Mouse (Mus musculus) stomach, embryonic 15.5 days (tissue): Measurements from ENCODE around the gene Rsu1. TPM values are rescaled to one million over a fixed set of nuclear protein-coding genes. Genes with fewer than 3 reads are reported as not detected.

ENCODE experiments used
- ATAC-seq: fragments of 200-750 bp; cut with Nextera tagmentation; 2 replicates; pipeline ENCODE4 v1.8.0; 2017; ENCODE audit warnings: low read depth, moderate number of reproducible peaks, moderate TSS enrichment; ENCODE audit not compliant: insufficient read depth, low FRiP score
- H3K27ac ChIP-seq: fragments of 300-500 bp; sonication (generic); 2 replicates; pipeline ENCODE4 v1.5.1; 2015; ENCODE audit warnings: mild to moderate bottlenecking, inconsistent platforms
- H3K27me3 ChIP-seq: fragments of 300-500 bp; sonication (generic); replicated peaks from 2 replicates; pipeline ENCODE4 v1.6.1; 2015; ENCODE audit warnings: inconsistent platforms
- H3K36me3 ChIP-seq: fragments of 300-500 bp; sonication (generic); 2 replicates; pipeline ENCODE4 v1.6.1; 2015; ENCODE audit warnings: inconsistent platforms
- H3K4me1 ChIP-seq: fragments of 300-500 bp; sonication (generic); 2 replicates; pipeline ENCODE4 v1.6.1; 2015; ENCODE audit warnings: inconsistent platforms
- H3K4me2 ChIP-seq: fragments of 300-500 bp; sonication (generic); 2 replicates; pipeline ENCODE4 v1.6.1; 2015; ENCODE audit warnings: mild to moderate bottlenecking, inconsistent platforms
- H3K4me3 ChIP-seq: fragments of 300-500 bp; sonication (generic); replicated peaks from 2 replicates; pipeline ENCODE4 v1.5.1; 2015; ENCODE audit warnings: inconsistent platforms
- H3K9ac ChIP-seq: fragments of 300-500 bp; sonication (generic); 2 replicates; pipeline ENCODE4 v1.6.1; 2015; ENCODE audit warnings: inconsistent platforms
- H3K9me3 ChIP-seq: fragments of 300-500 bp; sonication (generic); 2 replicates; pipeline ENCODE4 v1.6.1; 2016; ENCODE audit warnings: inconsistent platforms
- WGBS: fragments of 180-500 bp; shearing (Covaris S2); methylation state at CpG from one replicate; pipeline ENCODE4 v1.1.7; 2015; 5-methylcytosine and 5-hydroxymethylcytosine counted together
- polyA plus RNA-seq: library from polyadenylated mRNA; unstranded; fragments of >200 nt; fragmentation: Nextera tagmentation; extraction: Ambion mirVana; gene quantifications from 2 replicates; pipeline ENCODE4 v1.2.1, GENCODE M21; 2015

The Rsu1 gene
- polyA plus RNA-seq, 1 experiment from 2014 or later = 143 TPM

DNA sequence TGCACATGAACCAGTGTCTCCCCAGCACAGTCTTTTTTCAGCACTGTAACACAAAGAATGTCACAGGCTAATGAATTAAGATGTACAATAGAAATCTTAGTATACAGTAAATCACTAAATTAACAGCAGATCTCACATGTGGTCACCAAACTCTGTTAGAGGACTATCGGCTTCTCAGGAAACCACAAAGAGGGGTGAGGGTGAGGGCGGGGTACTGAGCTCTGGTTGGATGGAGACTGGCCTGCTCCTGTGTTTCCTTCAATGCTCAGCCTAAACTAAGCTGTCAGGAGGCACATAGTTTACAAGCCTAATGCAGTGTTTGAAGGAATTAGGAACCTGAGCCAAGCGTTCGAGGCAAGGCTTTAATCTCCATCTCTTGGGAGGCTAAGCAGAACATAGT is 8.1 kb downstream of the Rsu1 start:
- Histone ChIP-seq H3K27ac (no peak overlapping the region), H3K9me3 (no peaks in the 10 kb centered on the region), H3K9ac (no peak overlapping the region), H3K4me3 (no peak overlapping the region), H3K36me3 (no peaks in the 10 kb centered on the region), H3K4me1 (no peaks in the 10 kb centered on the region), H3K4me2 (no peak overlapping the region), H3K27me3 (no peaks in the 10 kb centered on the region)
- ATAC-seq = no peak
- WGBS = 65% methylated on average over 4 of the region's 4 CpGs

GRCm38 (mm10) chr2:13258606-13259005 is 12.6 kb downstream of the Rsu1 start:
- H3K27ac ChIP-seq = no peak overlapping the region
- no peaks in the 10 kb centered on the region for H3K27me3 ChIP-seq
- ATAC-seq = no peak
- H3K4me3 ChIP-seq = no peak overlapping the region
- no peak overlapping the region for H3K4me2 ChIP-seq
- WGBS = 69% methylated on average over 2 of the region's 2 CpGs
- no peaks in the 10 kb centered on the region for H3K9me3 ChIP-seq
- no peaks in the 10 kb centered on the region for H3K4me1 ChIP-seq
- peaks cover 8% of the 10 kb centered on the region; the same call in 1 of the 2 replicates for H3K36me3 ChIP-seq
- H3K9ac ChIP-seq = no peak overlapping the region

DNA sequence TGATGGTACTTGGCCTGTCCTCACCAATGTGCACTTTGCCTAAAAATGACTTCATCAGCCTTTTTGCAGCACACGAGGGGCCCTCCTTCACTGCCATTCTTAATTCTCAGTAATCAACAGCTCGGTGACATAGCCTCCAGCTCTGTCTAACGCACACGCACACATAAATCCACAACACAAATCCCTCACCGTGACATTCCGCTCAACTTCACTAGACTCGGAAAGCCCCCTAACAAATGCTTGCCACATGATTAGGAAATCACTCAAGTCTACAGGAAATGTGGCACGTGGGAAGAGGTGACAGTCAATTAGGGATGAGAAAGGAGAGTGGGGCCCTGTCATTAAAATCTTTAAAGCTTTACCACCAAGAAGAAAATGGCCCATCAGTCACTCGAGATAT is 30.5 kb downstream of the Rsu1 start:
- ATAC-seq = no peak
- no peak overlapping the region for H3K4me2 ChIP-seq

GRCm38 (mm10) chr2:13237140-13237901 is 33.9 kb downstream of the Rsu1 start:
- H3K9me3 ChIP-seq = no peaks in the 10 kb centered on the region
- no peak for ATAC-seq
- no peak overlapping the region for H3K9ac ChIP-seq
- no peaks in the 10 kb centered on the region for H3K27me3 ChIP-seq
- H3K36me3 ChIP-seq = no peaks in the 10 kb centered on the region
- H3K4me3 ChIP-seq = no peak overlapping the region
- 62% methylated on average over 8 of the region's 8 CpGs for WGBS
- no peaks in the 10 kb centered on the region for H3K4me1 ChIP-seq
- no peak overlapping the region for H3K4me2 ChIP-seq
- H3K27ac ChIP-seq = no peak overlapping the region

More for the DNA sequence above, 30.5 kb downstream of the Rsu1 start:
- no peaks in the 10 kb centered on the region for H3K9me3 ChIP-seq
- no peak overlapping the region for H3K4me3 ChIP-seq
- no peaks in the 10 kb centered on the region for H3K36me3 ChIP-seq
- no peaks in the 10 kb centered on the region for H3K4me1 ChIP-seq
- no peak overlapping the region for H3K27ac ChIP-seq
- no peak overlapping the region for H3K9ac ChIP-seq
- 51% methylated on average over 9 of the region's 9 CpGs for WGBS
- no peaks in the 10 kb centered on the region for H3K27me3 ChIP-seq

DNA sequence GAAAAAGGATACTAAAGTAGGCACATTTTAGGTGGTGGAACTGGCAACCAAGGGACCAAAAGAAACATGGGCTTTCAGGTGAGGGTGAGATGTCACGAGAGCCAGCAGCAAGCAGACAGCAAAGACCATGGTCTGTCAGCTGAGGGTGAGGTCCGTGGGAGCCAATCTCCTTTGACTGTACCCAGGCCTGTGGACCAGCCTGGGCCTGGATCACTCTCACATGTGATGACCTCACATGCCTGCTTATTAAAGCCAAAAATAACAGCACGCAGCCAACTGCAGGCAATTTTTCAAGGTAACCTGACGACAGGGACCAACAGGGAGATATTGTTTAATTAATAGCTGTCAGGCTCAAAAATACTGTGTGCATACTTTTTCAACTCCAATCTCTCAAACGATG is 35.5 kb downstream of the Rsu1 start:
- H3K4me1 ChIP-seq = no peaks in the 10 kb centered on the region
- H3K27ac ChIP-seq = no peak overlapping the region
- 63% methylated on average over 5 of the region's 5 CpGs for WGBS
- H3K4me3 ChIP-seq = no peak overlapping the region
- no peaks in the 10 kb centered on the region for H3K27me3 ChIP-seq
- H3K4me2 ChIP-seq = no peak overlapping the region
- no peaks in the 10 kb centered on the region for H3K9me3 ChIP-seq
- no peak for ATAC-seq
- H3K36me3 ChIP-seq = no peaks in the 10 kb centered on the region
- no peak overlapping the region for H3K9ac ChIP-seq

DNA sequence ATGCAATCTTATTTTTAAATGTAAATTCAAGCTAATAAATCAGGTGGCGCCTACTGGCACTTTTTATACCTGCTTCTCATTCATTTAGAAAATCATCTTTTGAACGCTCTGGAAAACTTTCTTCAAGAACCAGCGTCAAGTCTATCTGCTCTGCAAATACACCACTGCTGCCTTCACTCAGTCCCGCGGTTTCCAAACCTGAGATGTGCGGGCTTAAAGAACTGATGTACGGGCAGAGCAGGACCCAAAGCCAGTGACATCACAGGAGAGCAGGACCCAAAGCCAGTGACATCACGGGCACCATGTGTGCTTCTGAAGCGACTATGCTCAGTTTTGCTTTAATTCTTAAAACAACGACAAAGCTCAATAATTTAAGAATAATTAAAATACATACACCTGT is 36.4 kb downstream of the Rsu1 start:
- 86% methylated on average over 10 of the region's 10 CpGs for WGBS
- Histone ChIP-seq H3K9me3 (no peaks in the 10 kb centered on the region), H3K4me3 (no peak overlapping the region), H3K27me3 (no peaks in the 10 kb centered on the region), H3K36me3 (no peaks in the 10 kb centered on the region), H3K4me2 (no peak overlapping the region), H3K4me1 (no peaks in the 10 kb centered on the region), H3K9ac (no peak overlapping the region), H3K27ac (no peak overlapping the region)
- no peak for ATAC-seq

- Histone ChIP-seq H3K27me3 (no peaks in the 10 kb centered on the region), H3K4me1 (no peaks in the 10 kb centered on the region), H3K27ac (no peak overlapping the region), H3K4me2 (no peak overlapping the region), H3K36me3 (no peaks in the 10 kb centered on the region), H3K9me3 (no peaks in the 10 kb centered on the region), H3K4me3 (no peak overlapping the region), H3K9ac (no peak overlapping the region)
- no peak for ATAC-seq
- 54% methylated on average over 7 of the region's 7 CpGs for WGBS
Observed at GRCm38 (mm10) chr2:13233902-13234301, 37.3 kb downstream of the Rsu1 start.

DNA sequence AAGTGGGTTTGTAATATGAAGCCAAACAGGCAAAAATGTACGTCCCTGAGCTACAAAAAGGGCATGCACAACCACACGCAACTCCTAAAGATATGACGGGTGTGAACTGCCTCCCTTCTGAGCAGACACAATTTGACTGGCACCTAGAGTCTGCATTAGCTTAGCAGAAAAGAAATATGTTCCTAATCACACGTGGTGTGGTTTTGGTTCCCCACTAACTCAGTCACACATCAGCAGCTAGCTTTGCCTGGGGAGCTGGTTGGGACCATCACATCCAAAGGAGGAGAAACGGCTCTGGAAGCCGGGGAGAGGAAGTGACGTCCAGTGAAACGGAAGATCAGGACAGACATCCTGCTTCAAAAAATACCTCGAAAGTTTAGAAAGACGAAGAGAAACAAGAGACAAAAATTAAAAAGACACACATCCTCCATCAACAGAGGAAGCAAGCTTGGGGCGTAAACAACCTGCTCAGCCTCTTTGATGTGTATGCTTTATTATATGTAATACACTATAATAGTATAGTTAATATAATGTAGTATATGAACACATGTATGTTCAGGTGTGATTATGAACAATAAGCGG is 37.9 kb downstream of the Rsu1 start:
- Histone ChIP-seq H3K9ac (no peak overlapping the region), H3K27ac (no peak overlapping the region), H3K4me1 (no peaks in the 10 kb centered on the region), H3K9me3 (no peaks in the 10 kb centered on the region), H3K4me3 (no peak overlapping the region), H3K27me3 (no peaks in the 10 kb centered on the region), H3K4me2 (no peak overlapping the region), H3K36me3 (no peaks in the 10 kb centered on the region)
- ATAC-seq = no peak
- 78% methylated on average over 12 of the region's 12 CpGs for WGBS

GRCm38 (mm10) chr2:13232305-13232704 is 38.9 kb downstream of the Rsu1 start:
- ATAC-seq = no peak
- H3K4me3 ChIP-seq = no peak overlapping the region
- H3K9ac ChIP-seq = no peak overlapping the region
- no peaks in the 10 kb centered on the region for H3K9me3 ChIP-seq
- H3K4me2 ChIP-seq = no peak overlapping the region
- WGBS = 85% methylated on average over 6 of the region's 6 CpGs
- H3K27me3 ChIP-seq = no peaks in the 10 kb centered on the region
- H3K27ac ChIP-seq = no peak overlapping the region
- H3K4me1 ChIP-seq = no peaks in the 10 kb centered on the region
- no peaks in the 10 kb centered on the region for H3K36me3 ChIP-seq

DNA sequence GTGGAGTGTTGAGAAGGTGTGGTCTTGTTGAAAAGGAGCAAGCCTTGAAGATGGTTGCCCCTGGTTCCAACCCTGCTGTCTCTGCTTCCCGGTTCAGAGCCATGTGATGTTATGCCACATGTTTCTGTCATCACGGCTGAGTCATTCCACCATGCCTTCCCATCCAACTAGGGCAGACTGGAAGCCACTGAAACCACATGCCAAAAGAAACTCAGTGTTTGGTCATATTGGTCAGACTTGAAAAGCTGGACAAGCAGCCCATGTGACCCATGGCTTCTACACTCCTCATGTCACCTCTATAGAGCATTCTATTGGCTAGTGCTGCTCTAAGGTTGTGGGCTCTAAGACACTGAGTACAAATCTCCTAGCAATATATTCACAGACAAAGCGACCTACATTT is 41.5 kb downstream of the Rsu1 start:
- no peaks in the 10 kb centered on the region for H3K9me3 ChIP-seq
- H3K27ac ChIP-seq = no peak overlapping the region
- H3K36me3 ChIP-seq = no peaks in the 10 kb centered on the region
- no peak for ATAC-seq
- no peaks in the 10 kb centered on the region for H3K4me1 ChIP-seq
- H3K27me3 ChIP-seq = no peaks in the 10 kb centered on the region
- WGBS = 86% methylated on average over 3 of the region's 3 CpGs
- no peak overlapping the region for H3K4me3 ChIP-seq
- H3K4me2 ChIP-seq = no peak overlapping the region
- H3K9ac ChIP-seq = no peak overlapping the region

DNA sequence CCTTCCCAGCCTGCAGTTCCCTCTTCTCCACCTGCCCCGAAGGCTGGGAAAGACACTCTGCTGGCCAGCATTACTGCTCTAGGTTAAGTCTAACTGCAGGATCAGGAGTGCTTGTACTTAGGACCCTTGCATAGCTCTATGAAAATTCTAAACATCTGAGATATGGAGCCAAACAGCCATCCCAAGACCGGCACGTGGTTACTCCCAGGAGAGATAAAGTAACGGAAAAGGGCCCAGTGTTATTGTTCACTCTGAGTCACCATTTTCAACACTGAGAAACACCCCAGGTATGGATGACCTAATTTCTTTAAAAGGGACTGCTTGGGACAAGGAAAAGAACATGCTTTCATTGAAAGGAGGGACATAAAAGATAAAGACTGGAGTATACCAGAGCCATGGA is 45.2 kb downstream of the Rsu1 start:
- Histone ChIP-seq H3K27ac (no peak overlapping the region), H3K4me2 (no peak overlapping the region), H3K4me1 (no peaks in the 10 kb centered on the region), H3K27me3 (no peaks in the 10 kb centered on the region), H3K4me3 (no peak overlapping the region), H3K9ac (no peak overlapping the region), H3K36me3 (no peaks in the 10 kb centered on the region), H3K9me3 (no peaks in the 10 kb centered on the region)
- WGBS = 80% methylated on average over 4 of the region's 4 CpGs
- no peak for ATAC-seq

DNA sequence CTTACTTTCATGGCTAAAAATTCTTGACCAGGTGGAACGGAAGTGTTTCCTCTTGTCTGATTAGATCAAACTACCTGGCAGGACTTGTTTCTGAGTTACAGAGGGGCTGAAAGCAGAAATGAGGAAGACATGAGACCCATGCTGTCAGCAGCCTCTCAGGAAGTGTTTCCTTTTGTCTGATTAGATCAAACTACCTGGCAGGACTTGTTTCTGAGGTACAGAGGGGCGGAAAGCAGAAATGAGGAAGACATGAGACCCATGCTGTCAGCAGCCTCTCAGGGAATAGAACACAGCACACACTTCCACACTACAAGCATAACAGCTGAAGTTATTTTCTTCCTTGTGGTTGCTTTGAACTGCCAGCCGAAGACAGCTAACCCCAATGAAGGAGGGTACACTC is 46.7 kb downstream of the Rsu1 start:
- Histone ChIP-seq H3K4me3 (no peak overlapping the region), H3K4me2 (no peak overlapping the region), H3K27ac (no peak overlapping the region), H3K4me1 (no peaks in the 10 kb centered on the region), H3K27me3 (no peaks in the 10 kb centered on the region), H3K36me3 (no peaks in the 10 kb centered on the region), H3K9me3 (no peaks in the 10 kb centered on the region), H3K9ac (no peak overlapping the region)
- WGBS = 83% methylated on average over 3 of the region's 3 CpGs
- ATAC-seq = no peak
